ENCODE assay signal across 8 mouse cellular contexts in genomic region chr13:102906661-102907009, GRCm38 (mm10).
DNase-seq lines count a peak whose midpoint lies in the region; ATAC-seq and TF ChIP-seq lines count a peak whose summit lies in the region.

No protein-coding gene starts in this region.

- no peaks in the 10 kb centered on the region for H3K27me3 ChIP-seq in heart, embryonic 14.5 days (ENCODE audit: control insufficient read depth, insufficient read depth, low read length)
- no peaks in the 10 kb centered on the region for H3K27me3 ChIP-seq in hindbrain, embryonic 11.5 days (ENCODE audit: control insufficient read depth, insufficient read depth, low read length)
- H3K27me3 ChIP-seq in midbrain, embryonic 11.5 days (ENCODE audit: control insufficient read depth, insufficient read depth, low read length): no peaks in the 10 kb centered on the region

- H3K4me2 ChIP-seq in heart, embryonic 14.5 days (ENCODE audit: low read length): peak overlapping the region; percentile 81
- H3K4me2 ChIP-seq in hindbrain, embryonic 11.5 days (replicated peaks; ENCODE audit: low read depth, low read length): peak overlapping the region; percentile 55
- peak overlapping the region; percentile 65 for H3K4me2 ChIP-seq in midbrain, embryonic 11.5 days

- no peaks in the 10 kb centered on the region for H3K36me3 ChIP-seq in heart, embryonic 14.5 days (ENCODE audit: control insufficient read depth, insufficient read depth, low read length)
- no peaks in the 10 kb centered on the region for H3K36me3 ChIP-seq in ES-E14 (ENCODE audit: control insufficient read depth, insufficient read depth, low read length, poor library complexity, severe bottlenecking)
- no peaks in the 10 kb centered on the region for H3K36me3 ChIP-seq in hindbrain, embryonic 11.5 days (ENCODE audit: control insufficient read depth, insufficient read depth, low read length)
- H3K36me3 ChIP-seq in midbrain, embryonic 11.5 days (ENCODE audit: control insufficient read depth, insufficient read depth, low read length): no peaks in the 10 kb centered on the region

- H3K9ac ChIP-seq in heart, embryonic 14.5 days (ENCODE audit: low read length): peak overlapping the region; percentile 90
- peak overlapping the region; percentile 72 for H3K9ac ChIP-seq in ES-E14 (ENCODE audit: insufficient read depth, low read depth, low read length, poor library complexity, severe bottlenecking)
- H3K9ac ChIP-seq in hindbrain, embryonic 11.5 days (ENCODE audit: low read depth, low read length): peak overlapping the region; percentile 54
- H3K9ac ChIP-seq in midbrain, embryonic 11.5 days (ENCODE audit: low read length): peak overlapping the region; percentile 81

- WGBS in heart, embryonic 14.5 days: 7% methylated on average over 9 of the region's 9 CpGs
- WGBS in hindbrain, embryonic 11.5 days: 9% methylated on average over 9 of the region's 9 CpGs
- WGBS in midbrain, embryonic 11.5 days: 10% methylated on average over 9 of the region's 9 CpGs

- peak overlapping the region; percentile 58 to 72 for H3K4me3 ChIP-seq in heart, embryonic 14.5 days (ENCODE audit: control insufficient read depth in 1 of 2, insufficient read depth in 1 of 2, low read depth in 1 of 2, low read length in 2 of 2)
- peak overlapping the region; percentile 71 to 79 for H3K4me3 ChIP-seq in ES-E14 (ENCODE audit: insufficient read depth in 1 of 2, low read depth in 1 of 2, low read length in 2 of 2, poor library complexity in 1 of 2, severe bottlenecking in 1 of 2)
- peak overlapping the region; percentile 43 for H3K4me3 ChIP-seq in hindbrain, embryonic 11.5 days (ENCODE audit: low read depth, low read length)
- peak overlapping the region; percentile 55 for H3K4me3 ChIP-seq in midbrain, embryonic 11.5 days (ENCODE audit: low read depth, low read length)

- ATAC-seq in heart, embryonic 14.5 days (ENCODE audit: insufficient number of reproducible peaks, insufficient read depth, low FRiP score, low read depth): no peak
- peak; percentile 46; the same call in 1 of the 2 replicates for ATAC-seq in hindbrain, embryonic 11.5 days (ENCODE audit: low FRiP score)
- no peak for ATAC-seq in midbrain, embryonic 11.5 days (ENCODE audit: low FRiP score)

- H3K4me1 ChIP-seq in heart, embryonic 14.5 days (ENCODE audit: control insufficient read depth in 2 of 2, insufficient read depth in 2 of 2, low read length in 2 of 2): peaks cover 7 to 18% of the 10 kb centered on the region in 2 experiments; a peak in 3 of 4 replicates
- no peaks in the 10 kb centered on the region; a peak in 1 of 4 replicates for H3K4me1 ChIP-seq in ES-E14 (ENCODE audit: control insufficient read depth in 2 of 2, insufficient read depth in 2 of 2, low read length in 2 of 2, poor library complexity in 1 of 2)
- H3K4me1 ChIP-seq in hindbrain, embryonic 11.5 days (replicated peaks; ENCODE audit: control insufficient read depth, insufficient read depth, low read length): no peaks in the 10 kb centered on the region
- H3K4me1 ChIP-seq in midbrain, embryonic 11.5 days (ENCODE audit: control insufficient read depth, insufficient read depth, low read length): peaks cover 10% of the 10 kb centered on the region

- in situ Hi-C loops in ES-E14 (cut with MboI; ENCODE audit: low sequenced_read_pairs in 2 of 2, unreplicated experiment in 2 of 2): no loop called here

- H3K27ac ChIP-seq in heart, embryonic 14.5 days (replicated peaks in 1 of 2; ENCODE audit: control insufficient read depth in 1 of 2, insufficient read depth in 1 of 2, low read depth in 2 of 2, low read length in 2 of 2): peak overlapping the region; percentile 90 to 92
- H3K27ac ChIP-seq in ES-E14 (ENCODE audit: insufficient read depth, low read depth, low read length, poor library complexity, severe bottlenecking): no peak overlapping the region
- no peak overlapping the region for H3K27ac ChIP-seq in hindbrain, embryonic 11.5 days (ENCODE audit: low read depth, low read length)
- H3K27ac ChIP-seq in midbrain, embryonic 11.5 days (ENCODE audit: low read depth, low read length): no peak overlapping the region

- DNase-seq in heart, postnatal 10 days: no peak
- no peak for DNase-seq in ES-E14 (ENCODE audit: low read depth, low spot score)
- DNase-seq in hindbrain, embryonic 11.5 days (ENCODE audit: low spot score): no peak
- no peak for DNase-seq in midbrain, embryonic 11.5 days (ENCODE audit: low spot score, missing footprints)
- DNase-seq in cerebellum, adult 11-12 months: no peak
- DNase-seq in left cerebral cortex, adult 9 months (ENCODE audit: low spot score in 2 of 2): no peak
- DNase-seq in urinary bladder, postnatal 36 days (ENCODE audit: low spot score in 2 of 2): no peak

- H3K9me3 ChIP-seq in heart, embryonic 14.5 days (ENCODE audit: control insufficient read depth, low read length): no peaks in the 10 kb centered on the region
- H3K9me3 ChIP-seq in ES-E14 (ENCODE audit: control insufficient read depth, insufficient read depth, low read depth, low read length): no peaks in the 10 kb centered on the region
- H3K9me3 ChIP-seq in hindbrain, embryonic 11.5 days (ENCODE audit: control insufficient read depth, low read length): no peaks in the 10 kb centered on the region
- H3K9me3 ChIP-seq in midbrain, embryonic 11.5 days (ENCODE audit: control insufficient read depth, low read length): no peaks in the 10 kb centered on the region

- intact Hi-C loops in heart, postnatal 10 days (cut with DNase I): loop anchor here (5.0 kb wide), 4 partner anchors 39 to 206 kb away; no protein-coding TSS in a partner anchor

TF ChIP-seq in ES-E14, 5 proteins besides CTCF, POLR2A, EP300 and RAD21:
- TF ChIP-seq ZC3H11A (IDR thresholded peaks at IDR 0.05; ENCODE audit: borderline replicate concordance, low read depth, low read length) (no peak), HCFC1 (IDR thresholded peaks at IDR 0.05; ENCODE audit: borderline replicate concordance, insufficient read depth, low read length) (no peak), ZNF384 (IDR thresholded peaks at IDR 0.05; ENCODE audit: low read depth, low read length) (no peak), CHD2 (IDR thresholded peaks at IDR 0.05; ENCODE audit: low read depth, low read length) (no peak), MAFK (IDR thresholded peaks at IDR 0.05; ENCODE audit: insufficient read depth, low read depth, low read length) (no peak)

Comparison
In these comparisons a context has a peak if more than half of its experiments do, and no peak if none do; other contexts are left out.
1. H3K27ac ChIP-seq: peak in heart, embryonic 14.5 days (2 of 2); none in ES-E14 (single experiment), hindbrain, embryonic 11.5 days (single experiment) and midbrain, embryonic 11.5 days (single experiment).
2. Peak in every context shown above with its lines, with median percentiles within 50 percentile points of each other: H3K4me2 ChIP-seq, H3K4me3 ChIP-seq and H3K9ac ChIP-seq.